Mouse (Mus musculus): Measurements from ENCODE around the gene Six5.
"Not testable (repeated sequence)": the region's sequence is repeated elsewhere in the genome, so short reads cannot be mapped to it uniquely, and the experiment has no call there.

Six5 gene

DNA sequence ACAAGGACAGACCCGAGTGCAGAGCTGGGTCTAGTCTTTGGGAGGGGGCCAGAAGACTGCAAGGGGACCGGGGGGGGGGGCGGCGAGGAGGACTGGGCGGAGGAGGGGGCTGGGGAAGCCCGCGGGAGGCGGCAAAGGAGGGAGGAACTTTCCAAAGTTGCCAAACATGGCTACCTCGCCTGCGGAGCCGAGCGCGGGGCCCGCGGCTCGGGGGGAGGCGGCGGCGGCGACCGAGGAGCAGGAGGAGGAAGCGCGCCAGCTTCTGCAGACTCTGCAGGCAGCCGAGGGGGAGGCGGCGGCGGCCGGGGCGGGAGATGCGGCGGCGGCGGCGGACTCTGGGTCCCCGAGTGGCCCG, at the start of gene Six5:
Gene Six5 (plus strand): TSS at position 124 of the 355 bp plus-strand sequence.
- no peak for DNase-seq (ENCODE audit: low spot score in 2 of 2)

GRCm38 (mm10) chr7:19044616-19045015, 49.8 kb upstream of the Six5 start:
- DNase-seq (ENCODE audit: low spot score in 2 of 2) = no peak

- DNase-seq (ENCODE audit: low spot score in 2 of 2) = no peak
Observed at GRCm38 (mm10) chr7:19046286-19047069, 47.9 kb upstream of the Six5 start.

DNA sequence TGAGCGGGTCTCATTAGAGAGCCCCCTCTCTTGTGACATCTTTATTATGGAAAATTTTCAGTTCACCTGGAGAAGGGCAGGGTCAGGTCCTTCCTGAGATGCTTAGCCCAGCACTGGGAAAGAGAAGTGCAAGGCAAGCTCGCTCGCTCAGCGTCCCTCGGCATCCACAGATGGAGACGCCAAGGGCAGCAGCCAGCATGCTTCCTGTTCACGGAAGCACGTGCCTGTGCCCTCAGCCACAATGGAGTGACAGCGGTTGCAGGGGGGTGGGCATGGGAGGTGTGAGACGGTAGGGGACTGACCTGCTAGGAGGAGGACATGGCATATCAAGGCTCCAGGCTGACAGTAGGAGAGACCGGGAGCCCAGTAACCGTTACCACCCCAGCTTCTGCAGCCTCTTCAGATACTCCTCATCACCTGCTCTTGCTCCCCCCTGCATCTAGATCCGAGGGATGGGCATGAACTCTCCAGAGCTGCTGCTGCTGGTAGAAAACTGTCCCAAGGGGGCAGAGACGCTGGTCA, 46.3 kb upstream of the Six5 start:
- no peak for DNase-seq (ENCODE audit: low spot score in 2 of 2)

GRCm38 (mm10) chr7:19049252-19049651, 45.1 kb upstream of the Six5 start:
- DNase-seq (ENCODE audit: low spot score in 2 of 2) = no peak

- DNase-seq (ENCODE audit: low spot score in 2 of 2) = no peak
Observed at GRCm38 (mm10) chr7:19050172-19050571, 44.2 kb upstream of the Six5 start.

GRCm38 (mm10) chr7:19051161-19051560, 43.2 kb upstream of the Six5 start:
- no peak for DNase-seq (ENCODE audit: low spot score in 2 of 2)

DNA sequence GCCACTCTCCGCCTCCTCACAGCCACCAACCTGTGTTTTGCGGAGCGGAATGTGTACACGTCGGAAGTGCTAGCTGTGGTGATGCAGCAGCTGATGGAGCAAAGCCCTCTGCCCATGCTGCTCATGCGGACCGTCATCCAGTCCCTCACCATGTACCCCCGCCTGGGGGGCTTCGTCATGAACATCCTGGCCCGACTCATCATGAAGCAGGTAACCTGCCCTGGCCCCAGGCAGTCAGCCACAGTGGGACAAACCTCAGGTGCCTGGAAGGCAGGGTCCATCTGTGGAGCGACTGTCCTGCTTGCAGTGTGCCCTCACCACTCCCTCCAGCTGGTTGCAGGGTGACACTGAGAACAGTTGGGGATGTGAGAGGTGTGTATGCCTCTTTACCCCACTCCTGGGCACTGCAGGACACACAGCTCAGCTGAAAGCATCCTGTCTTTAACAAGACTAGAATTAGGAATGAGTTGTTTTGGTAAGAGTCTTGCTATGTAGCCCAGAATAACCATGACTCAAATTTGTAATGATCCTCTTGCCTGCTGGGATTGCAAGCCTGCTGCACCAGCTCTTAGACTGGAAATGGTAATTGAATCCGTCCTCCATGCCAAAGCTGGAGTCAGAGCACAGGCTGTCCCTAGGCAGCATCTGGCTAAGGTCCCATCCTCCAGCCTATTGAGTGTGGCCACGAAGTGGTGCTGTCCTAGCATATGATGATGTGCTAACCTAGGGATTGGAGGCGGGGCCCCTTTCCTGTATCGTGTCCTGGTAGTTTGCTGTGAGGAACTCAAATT, 41.9 kb upstream of the Six5 start:
- no peak for DNase-seq (ENCODE audit: low spot score in 2 of 2)

DNA sequence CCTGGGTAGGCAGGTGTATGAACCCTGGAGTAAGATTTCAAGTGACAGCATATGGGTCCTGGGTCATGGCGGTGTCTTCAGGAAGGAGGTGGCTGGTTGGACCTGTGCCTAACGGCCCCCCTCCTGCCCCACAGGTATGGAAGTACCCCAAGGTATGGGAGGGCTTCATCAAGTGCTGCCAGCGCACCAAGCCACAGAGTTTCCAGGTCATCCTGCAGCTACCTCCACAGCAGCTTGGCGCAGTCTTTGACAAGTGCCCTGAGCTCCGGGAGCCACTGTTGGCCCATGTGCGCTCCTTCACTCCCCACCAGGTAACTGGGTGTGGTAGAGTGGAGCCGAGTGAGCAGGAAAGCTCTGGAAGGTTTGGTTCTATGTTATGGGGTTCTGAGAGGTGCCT, 41.3 kb upstream of the Six5 start:
- DNase-seq (ENCODE audit: low spot score in 2 of 2) = no peak

DNA sequence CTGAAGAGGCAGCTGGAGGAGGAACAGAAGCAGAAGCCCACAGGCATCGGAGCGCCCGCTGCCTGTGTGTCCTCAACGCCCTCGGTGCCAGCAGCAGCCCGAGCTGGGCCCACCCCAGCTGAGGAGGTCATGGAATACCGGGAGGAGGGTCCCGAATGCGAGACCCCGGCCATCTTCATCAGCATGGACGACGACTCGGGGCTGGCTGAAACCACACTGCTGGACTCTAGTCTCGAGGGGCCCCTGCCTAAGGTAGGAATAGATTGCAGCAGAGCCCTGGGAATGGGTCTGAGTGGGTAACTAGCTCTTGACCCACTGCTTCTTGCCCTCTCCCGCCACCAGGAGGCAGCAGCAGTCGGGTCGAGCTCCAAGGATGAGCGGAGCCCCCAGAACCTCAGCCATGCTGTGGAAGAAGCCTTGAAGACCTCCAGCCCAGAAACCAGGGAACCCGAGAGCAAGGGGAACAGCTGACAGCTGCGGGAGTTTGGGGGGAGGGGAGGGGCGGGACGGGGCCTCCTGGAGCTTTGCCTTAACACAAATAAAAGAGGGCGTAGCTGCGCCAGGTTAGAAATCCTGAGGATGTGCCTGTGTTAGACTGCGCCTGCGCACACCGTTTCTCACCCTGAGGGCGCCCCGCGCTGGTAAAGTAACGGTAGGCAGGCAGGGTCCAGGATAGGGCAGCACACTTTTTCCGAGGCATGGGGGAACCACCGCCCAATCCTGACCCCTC, 40.2 kb upstream of the Six5 start, which contains the start of gene Rsph6a:
Gene Rsph6a (plus strand): TSS at position 644 of the 730 bp plus-strand sequence.
- DNase-seq (ENCODE audit: low spot score in 2 of 2) = peak; percentile 58 to 59

DNA sequence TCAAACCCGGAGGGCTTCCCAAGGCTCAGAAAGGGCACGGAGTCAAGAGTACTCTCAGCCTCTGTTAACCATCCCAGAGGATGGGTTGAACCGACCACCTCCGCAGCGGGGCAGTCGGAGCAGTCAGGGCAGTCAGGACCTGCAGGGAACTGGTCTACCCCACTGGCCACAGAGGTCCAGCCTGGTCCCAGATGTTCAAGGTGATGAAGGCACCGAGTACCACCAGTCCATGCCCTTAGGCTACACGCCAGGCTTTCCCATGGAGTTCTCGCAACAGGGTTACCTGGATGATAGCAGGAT, 39.7 kb upstream of the Six5 start:
- no peak for DNase-seq (ENCODE audit: low spot score in 2 of 2)

GRCm38 (mm10) chr7:19055108-19055507, 39.3 kb upstream of the Six5 start:
- DNase-seq (ENCODE audit: low spot score in 2 of 2) = no peak

DNA sequence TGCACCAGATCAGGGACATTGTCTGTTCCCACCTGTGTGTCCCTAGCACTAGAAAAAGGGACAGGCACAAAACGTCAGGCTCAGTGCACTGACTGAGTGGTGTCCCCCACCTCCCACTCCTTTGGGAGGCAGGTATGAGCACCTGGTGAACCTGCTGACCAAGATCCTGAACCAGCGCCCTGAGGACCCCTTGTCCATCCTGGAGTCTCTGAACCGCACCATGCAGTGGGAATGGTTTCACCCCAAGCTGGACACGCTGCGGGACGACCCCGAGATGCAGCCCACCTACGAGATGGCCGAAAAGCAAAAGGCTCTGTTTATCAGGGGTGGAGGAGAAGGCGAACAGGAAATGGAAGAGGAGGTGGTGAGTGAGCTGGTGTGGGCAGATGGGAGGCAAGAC, 37.0 kb upstream of the Six5 start:
- DNase-seq (ENCODE audit: low spot score in 2 of 2) = no peak

- no peak for DNase-seq (ENCODE audit: low spot score in 2 of 2)
Observed at GRCm38 (mm10) chr7:19065896-19066295, 28.5 kb upstream of the Six5 start.

GRCm38 (mm10) chr7:19067063-19067462, 27.3 kb upstream of the Six5 start:
- DNase-seq (ENCODE audit: low spot score in 2 of 2) = no peak

DNA sequence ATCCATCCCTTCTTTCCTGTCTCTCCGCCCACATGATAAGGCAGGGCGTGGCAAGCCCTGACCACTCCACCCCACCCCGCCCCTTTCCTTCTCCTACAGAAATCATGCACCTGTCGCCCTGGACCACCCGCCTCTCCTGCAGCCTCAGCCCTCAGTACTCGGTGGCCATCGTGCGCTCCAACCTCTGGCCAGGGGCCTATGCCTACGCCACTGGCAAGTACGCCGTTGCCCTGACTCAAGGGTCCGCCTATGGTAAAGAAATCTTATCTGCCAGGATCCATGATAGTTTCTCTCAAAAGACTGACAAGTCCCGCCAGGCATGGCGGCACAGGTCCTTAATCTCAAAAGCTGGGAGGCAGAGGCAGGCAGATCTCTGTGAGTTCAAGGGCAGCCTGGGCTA, 26.5 kb upstream of the Six5 start:
- peak in 1 of 2 experiments; percentile 2 for DNase-seq (ENCODE audit: low spot score in 2 of 2)

- no peak for DNase-seq (ENCODE audit: low spot score in 2 of 2)
Observed at GRCm38 (mm10) chr7:19068707-19069106, 25.7 kb upstream of the Six5 start.

- no peak for DNase-seq (ENCODE audit: low spot score in 2 of 2)
Observed at GRCm38 (mm10) chr7:19069500-19069899, 24.9 kb upstream of the Six5 start.

GRCm38 (mm10) chr7:19071024-19071423, 23.4 kb upstream of the Six5 start:
- not testable (repeated sequence) for DNase-seq (ENCODE audit: low spot score in 2 of 2)

- peak in 1 of 2 experiments; percentile 3 for DNase-seq (ENCODE audit: low spot score in 2 of 2)
Observed at GRCm38 (mm10) chr7:19073504-19073903, 20.9 kb upstream of the Six5 start.

DNA sequence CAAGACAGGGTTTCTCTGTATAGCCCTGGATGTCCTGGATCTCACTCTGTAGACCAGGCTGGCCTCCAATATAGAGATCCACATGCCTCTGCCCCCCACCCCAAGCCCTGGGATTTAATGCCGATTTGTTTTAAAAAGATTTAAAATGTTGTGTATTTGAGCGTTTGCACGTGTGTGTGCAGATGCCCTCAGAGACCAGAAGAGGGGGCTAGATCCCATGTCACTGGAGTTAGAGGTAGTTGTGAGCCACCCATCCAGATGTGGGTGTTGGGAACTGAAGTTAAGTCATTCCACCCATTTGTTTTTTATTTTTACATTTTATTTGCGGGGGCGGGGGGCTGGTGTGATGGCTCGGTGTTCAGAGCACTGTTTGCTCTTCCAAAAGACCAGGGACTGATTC, 19.9 kb upstream of the Six5 start:
- DNase-seq (ENCODE audit: low spot score in 2 of 2) = peak in 1 of 2 experiments; percentile 2

DNA sequence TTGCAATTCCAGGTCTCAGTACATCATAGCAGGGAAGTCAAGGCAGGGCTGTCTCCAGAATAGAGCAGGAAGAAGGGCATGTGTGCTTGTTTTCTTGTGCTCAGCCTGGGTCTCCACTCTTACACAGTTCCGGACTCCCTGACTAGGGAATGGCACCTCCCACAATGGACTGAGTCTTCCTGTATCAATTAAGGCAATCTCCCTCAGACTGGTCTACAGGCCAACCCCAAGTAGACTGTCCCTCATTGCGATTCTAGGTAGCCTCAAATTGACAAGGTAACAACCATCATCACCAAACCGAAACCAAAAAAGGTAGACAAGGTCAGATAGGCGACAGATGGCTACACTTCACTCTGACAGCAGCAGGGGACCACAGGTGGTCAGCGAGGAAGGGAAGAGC, 19.2 kb upstream of the Six5 start:
- no peak for DNase-seq (ENCODE audit: low spot score in 2 of 2)

Data from frontal cortex, postnatal 10 days (tissue).